Comparison of ENCODE assay signal across 20 mouse cellular contexts in the genomic region with DNA sequence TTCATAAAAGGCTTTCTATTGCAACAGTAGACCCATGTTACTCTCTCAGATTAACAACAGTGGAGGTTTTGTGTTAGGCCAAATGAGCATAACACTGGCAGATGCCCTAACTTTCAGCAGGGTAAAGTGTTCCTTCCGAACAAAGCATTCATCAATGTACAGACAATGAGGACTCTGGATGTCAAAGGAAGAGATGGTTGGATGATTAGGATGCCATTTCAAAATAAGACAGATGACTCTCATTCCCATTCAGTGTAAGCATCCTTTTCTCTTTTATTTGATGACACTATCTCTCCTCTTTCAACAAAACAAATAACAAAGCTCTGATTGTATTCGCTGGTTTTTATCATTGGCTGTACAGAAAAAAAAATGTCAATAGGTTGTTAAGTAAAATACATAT.
A peak's percentile ranks its signal among the peaks of the same experiment; 100 is the strongest.
DNase-seq lines count a peak whose midpoint lies in the region; ATAC-seq lines count a peak whose summit lies in the region.
"Had no signal": no experiment of that assay in that cellular context is flagged by ENCODE, and none has a peak within 500 bp of the region (broad histone marks: within the 10 kb centered on the region; RNA-seq: fewer than 3 reads in every experiment).

No protein-coding gene starts in this region.

- ATAC-seq in hindbrain, embryonic 12.5 days (ENCODE audit: low FRiP score) = peak; percentile 58; the same call in 1 of the 2 replicates
- ATAC-seq: activated CD4-positive, CD25-positive, alpha-beta regulatory T cell, adult 4 months; forebrain, embryonic 16.5 days; hindbrain, embryonic 16.5 days had no signal

- H3K9me3 ChIP-seq in hindbrain, embryonic 12.5 days (replicated peaks) = no peaks in the 10 kb centered on the region
- H3K9me3 ChIP-seq in hindbrain, embryonic 10.5 days = no peaks in the 10 kb centered on the region
- H3K9me3 ChIP-seq: embryonic facial prominence, embryonic 12.5 days; forebrain, embryonic 12.5 days; heart, embryonic 15.5 days had no signal

- DNase-seq in hindbrain, embryonic 10.5 days (ENCODE audit: low spot score) = no peak
- DNase-seq in Muller cell, postnatal 12 days (ENCODE audit: inconsistent ontology term) = peak; percentile 84
- peak; percentile 3 for DNase-seq in R1 (ENCODE audit: low read depth, low spot score)
- DNase-seq in retina, postnatal 1 day = peak; percentile 74
- no peak for DNase-seq in right cerebral cortex, postnatal 25 days
- DNase-seq: adrenal gland, postnatal 14 days; cerebellum, adult 11-12 months; cerebellum, adult 9-10 months; cerebellum, postnatal 25 days; gastrocnemius, postnatal 14 days; heart, adult 2 months; heart, postnatal 14 days had no signal

- no peaks in the 10 kb centered on the region for H3K27me3 ChIP-seq in hindbrain, embryonic 12.5 days
- H3K27me3 ChIP-seq in hindbrain, embryonic 10.5 days (ENCODE audit: insufficient read depth, poor library complexity, severe bottlenecking) = no peaks in the 10 kb centered on the region
- H3K27me3 ChIP-seq: embryonic facial prominence, embryonic 12.5 days; forebrain, embryonic 12.5 days; heart, embryonic 15.5 days had no signal

- H3K4me3 ChIP-seq in hindbrain, embryonic 12.5 days = no peak overlapping the region
- H3K4me3 ChIP-seq in hindbrain, embryonic 10.5 days = no peak overlapping the region
- H3K4me3 ChIP-seq: embryonic facial prominence, embryonic 12.5 days; forebrain, embryonic 12.5 days; heart, adult 2 months; heart, embryonic 15.5 days had no signal

- H3K4me1 ChIP-seq in hindbrain, embryonic 12.5 days = no peaks in the 10 kb centered on the region
- H3K4me1 ChIP-seq in hindbrain, embryonic 10.5 days (replicated peaks) = no peaks in the 10 kb centered on the region
- H3K4me1 ChIP-seq: embryonic facial prominence, embryonic 12.5 days; forebrain, embryonic 12.5 days; heart, embryonic 15.5 days had no signal

- no peaks in the 10 kb centered on the region for H3K36me3 ChIP-seq in hindbrain, embryonic 12.5 days
- H3K36me3 ChIP-seq in hindbrain, embryonic 10.5 days = no peaks in the 10 kb centered on the region
- H3K36me3 ChIP-seq: embryonic facial prominence, embryonic 12.5 days; forebrain, embryonic 12.5 days; heart, embryonic 15.5 days had no signal

- no peak overlapping the region for H3K27ac ChIP-seq in hindbrain, embryonic 12.5 days
- H3K27ac ChIP-seq in hindbrain, embryonic 10.5 days = no peak overlapping the region
- H3K27ac ChIP-seq: embryonic facial prominence, embryonic 12.5 days; forebrain, embryonic 12.5 days; heart, adult 2 months; heart, embryonic 15.5 days had no signal

- WGBS in hindbrain, embryonic 12.5 days = 47% methylated on average over 2 of the region's 2 CpGs
- 56% methylated on average over 2 of the region's 2 CpGs for WGBS in hindbrain, embryonic 10.5 days

- no peak overlapping the region for H3K4me2 ChIP-seq in hindbrain, embryonic 12.5 days (replicated peaks)
- H3K4me2 ChIP-seq: embryonic facial prominence, embryonic 12.5 days; forebrain, embryonic 12.5 days; heart, embryonic 11.5 days; heart, embryonic 15.5 days had no signal

- no peak overlapping the region for H3K9ac ChIP-seq in hindbrain, embryonic 12.5 days
- H3K9ac ChIP-seq: embryonic facial prominence, embryonic 12.5 days; forebrain, embryonic 12.5 days; heart, embryonic 15.5 days had no signal

Comparison
In these comparisons a context has a peak if more than half of its experiments do, and no peak if none do; other contexts are left out.
1. DNase-seq: peak in Muller cell, postnatal 12 days (single experiment), R1 (single experiment) and retina, postnatal 1 day (single experiment); none in hindbrain, embryonic 10.5 days (single experiment) and right cerebral cortex, postnatal 25 days (single experiment).